Mouse (Mus musculus) T-helper 17 cell (primary cell): ENCODE results near the gene Prkn.

Experiments used
- in situ Hi-C, 2 experiments: fragments of 300-600 bp; cut with MboI, MseI; formaldehyde crosslinking; loops; 1 replicate in 1 of 2; 2 replicates in 1 of 2; pipeline ENCODE4 v1.15.1; 2025; ENCODE audit warnings: high pct_unique_total_duplicates in 2 of 2

The Prkn gene

DNA sequence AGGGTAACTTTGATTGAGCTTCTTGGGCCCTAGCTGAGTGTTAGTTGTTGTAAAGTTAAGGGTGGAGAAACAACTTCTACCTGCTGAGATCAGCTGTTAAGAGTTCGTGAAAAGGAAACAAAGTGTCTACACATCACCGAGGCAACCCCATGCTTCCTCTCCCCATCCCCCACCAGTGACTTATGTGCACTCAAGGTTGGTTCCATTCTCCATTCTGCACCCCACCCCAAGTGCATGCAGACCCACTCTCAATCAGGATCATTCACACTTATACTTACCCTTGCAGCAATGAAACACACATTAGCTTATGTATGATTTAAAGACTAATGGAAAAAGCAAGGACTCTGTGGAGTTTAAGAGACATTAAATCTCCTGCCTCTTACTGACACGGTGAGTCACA is 691.9 kb downstream of the Prkn start:
- in situ Hi-C loops = no loop called here

GRCm38 (mm10) chr17:11532748-11533147 is 692.6 kb downstream of the Prkn start:
- in situ Hi-C loops = no loop called here

GRCm38 (mm10) chr17:11533835-11534234 is 693.7 kb downstream of the Prkn start:
- in situ Hi-C loops = no loop called here

- in situ Hi-C loops = no loop called here
Observed at GRCm38 (mm10) chr17:11538826-11539225, 698.6 kb downstream of the Prkn start.

GRCm38 (mm10) chr17:11541928-11542623 is 701.9 kb downstream of the Prkn start:
- in situ Hi-C loops = no loop called here

DNA sequence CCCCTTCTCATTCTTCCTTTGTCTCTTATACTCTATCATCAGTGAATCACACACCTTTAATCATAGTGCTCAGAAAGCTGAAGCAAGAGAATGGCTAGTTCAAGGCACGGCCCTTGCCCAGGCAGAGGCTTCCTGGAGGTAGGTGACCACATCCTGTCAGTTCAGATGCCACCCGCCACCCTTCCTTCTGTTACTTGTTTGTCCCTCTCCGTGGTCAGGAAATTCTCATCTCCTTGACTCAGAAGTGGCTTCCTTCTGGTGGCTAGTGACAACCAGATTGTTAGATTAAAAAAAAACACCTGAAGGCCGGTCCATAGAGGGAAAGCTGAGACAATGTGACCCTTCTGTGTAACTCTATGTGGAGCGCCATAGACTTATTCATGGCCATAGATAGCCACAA is 710.4 kb downstream of the Prkn start:
- in situ Hi-C loops = loop anchor here in 1 of 2 experiments (10.0 kb wide), 1 partner anchor 904 kb away; no protein-coding TSS in a partner anchor

- in situ Hi-C loops = no loop called here
Observed at GRCm38 (mm10) chr17:11565681-11566080, 725.5 kb downstream of the Prkn start.

GRCm38 (mm10) chr17:11570392-11570791 is 730.2 kb downstream of the Prkn start:
- in situ Hi-C loops = no loop called here

DNA sequence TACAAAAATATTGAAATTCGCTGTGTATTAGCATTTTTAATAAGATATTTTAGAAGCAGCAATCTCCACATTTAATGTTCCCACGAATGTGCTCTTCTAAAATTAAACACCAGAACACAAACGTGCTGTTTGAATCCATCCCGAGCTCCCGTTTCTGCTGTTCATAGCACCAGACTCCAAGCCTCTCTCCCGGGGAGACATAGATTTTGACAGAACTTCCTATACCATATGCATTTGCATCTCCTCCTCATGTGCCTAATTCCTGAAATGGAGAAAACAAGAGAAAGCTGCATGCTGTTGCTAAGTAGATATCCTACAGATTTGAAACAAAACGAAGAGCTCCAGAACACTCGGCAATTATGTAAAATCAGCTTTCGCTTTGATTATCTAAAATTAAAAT is 733.5 kb downstream of the Prkn start:
- in situ Hi-C loops = no loop called here

- in situ Hi-C loops = no loop called here
Observed at GRCm38 (mm10) chr17:11585491-11585890, 745.3 kb downstream of the Prkn start.

GRCm38 (mm10) chr17:11607931-11608330 is 767.7 kb downstream of the Prkn start:
- in situ Hi-C loops = no loop called here

DNA sequence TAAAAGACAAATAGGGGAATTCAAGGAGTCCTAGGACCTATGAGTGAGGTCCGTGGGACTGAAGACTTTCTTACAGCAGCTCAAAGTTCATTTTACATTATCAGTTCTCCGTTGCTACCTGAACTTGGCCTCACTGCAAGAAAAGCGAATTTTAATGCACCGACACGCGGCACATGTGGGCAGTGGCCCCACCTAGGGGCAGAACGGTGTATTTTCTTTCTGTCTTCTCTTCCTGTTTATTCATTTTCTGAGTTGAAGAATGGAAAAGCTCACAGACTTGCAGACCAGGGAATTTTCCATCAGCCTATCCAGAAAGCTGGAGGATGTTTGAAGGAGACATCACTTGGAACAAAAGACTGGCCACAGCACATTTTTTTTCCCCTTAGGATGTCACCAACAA is 771.3 kb downstream of the Prkn start:
- in situ Hi-C loops = no loop called here

GRCm38 (mm10) chr17:11612801-11613531 is 772.8 kb downstream of the Prkn start:
- in situ Hi-C loops = no loop called here

GRCm38 (mm10) chr17:11617552-11617951 is 777.4 kb downstream of the Prkn start:
- in situ Hi-C loops = no loop called here

DNA sequence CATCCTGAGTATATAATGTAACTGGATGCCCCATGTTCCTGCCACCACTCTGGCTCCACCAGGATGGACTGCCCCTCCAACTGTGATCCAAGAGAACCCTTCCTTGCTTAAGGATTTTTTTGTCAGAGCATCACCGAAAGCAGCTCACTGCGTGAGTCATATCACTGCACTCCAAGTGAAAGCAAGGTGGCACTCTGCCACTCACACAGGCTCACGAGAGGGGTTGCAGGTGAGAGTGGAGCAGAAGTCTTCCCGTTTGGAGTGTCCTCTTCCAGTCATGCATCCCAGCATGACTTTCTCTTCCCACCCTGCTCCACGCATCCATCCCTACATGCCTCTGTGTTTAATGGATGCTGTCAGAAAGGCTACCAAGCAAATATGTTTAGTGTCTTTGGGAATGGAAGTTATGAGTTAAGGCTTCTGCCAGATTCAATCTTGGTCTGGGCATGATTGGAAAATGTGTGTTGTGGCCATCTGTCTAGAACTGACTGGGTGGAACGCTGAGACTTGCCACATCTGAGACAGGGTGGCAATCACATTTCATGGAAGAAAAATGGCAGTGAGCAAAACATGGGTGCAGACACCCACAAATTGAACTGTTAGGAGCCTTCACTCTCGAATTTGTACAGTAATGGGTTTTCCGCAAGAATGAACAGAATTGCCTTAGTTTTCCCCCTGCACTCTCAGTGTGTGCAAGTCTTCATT is 778.9 kb downstream of the Prkn start:
- in situ Hi-C loops = no loop called here

- in situ Hi-C loops = no loop called here
Observed at GRCm38 (mm10) chr17:11620770-11621169, 780.6 kb downstream of the Prkn start.

DNA sequence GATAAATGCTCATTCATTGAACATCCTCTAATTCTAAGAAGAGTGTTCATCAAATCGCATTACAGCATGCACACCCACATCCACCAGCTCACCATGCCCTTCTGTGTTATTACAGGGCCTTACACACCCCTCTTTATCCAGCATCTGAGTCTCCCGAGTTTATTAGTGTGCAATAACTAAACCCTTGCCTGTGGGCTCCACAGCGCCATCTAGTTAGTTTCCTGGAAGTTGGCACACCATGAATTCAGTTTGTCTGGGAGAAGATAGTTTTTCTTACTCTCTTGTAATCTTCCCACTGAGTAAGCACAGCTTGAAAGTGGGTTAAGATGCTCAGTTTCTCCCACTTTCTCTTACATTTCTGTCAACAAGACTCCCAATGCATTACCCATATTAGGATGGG is 781.3 kb downstream of the Prkn start:
- in situ Hi-C loops = no loop called here

DNA sequence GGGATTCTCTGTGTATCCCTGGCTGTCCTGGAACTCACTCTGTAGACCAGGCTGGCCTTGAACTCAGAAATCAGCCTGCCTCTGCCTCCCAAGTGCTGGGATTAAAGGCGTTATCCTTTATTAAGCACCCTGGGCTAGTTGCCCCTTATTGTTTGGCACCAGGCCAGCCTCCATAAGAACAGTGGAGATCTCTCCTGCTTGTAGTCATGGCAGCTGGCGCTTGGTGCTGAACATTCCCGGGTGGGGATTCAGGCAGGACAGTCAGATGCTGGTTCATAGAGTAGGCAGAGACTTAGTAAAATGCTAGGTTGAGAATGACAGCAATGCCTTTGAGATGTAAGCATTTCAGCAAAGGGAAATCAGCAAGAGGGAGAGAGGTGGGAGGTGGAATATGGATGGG is 786.1 kb downstream of the Prkn start:
- in situ Hi-C loops = no loop called here

GRCm38 (mm10) chr17:11635121-11635520 is 794.9 kb downstream of the Prkn start:
- in situ Hi-C loops = no loop called here

DNA sequence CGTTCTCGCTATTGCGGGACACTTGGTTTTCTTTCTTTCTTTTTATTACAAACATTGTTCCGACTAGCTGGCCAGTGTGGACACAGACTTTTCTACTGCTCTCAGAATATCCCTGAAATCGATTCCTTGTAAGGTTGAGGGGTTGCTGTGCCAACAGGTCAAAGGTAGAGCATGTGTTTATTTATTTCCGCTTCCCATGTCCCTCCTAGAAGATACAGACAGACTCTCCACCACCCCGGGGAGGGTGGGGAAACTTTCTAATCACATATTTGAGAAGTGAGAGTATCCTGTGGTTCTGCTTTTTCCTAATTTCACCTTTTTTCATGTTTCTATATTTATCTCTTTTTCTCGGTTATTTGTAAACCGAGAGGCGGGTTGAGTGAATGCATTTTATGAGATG is 797.5 kb downstream of the Prkn start:
- in situ Hi-C loops = no loop called here

DNA sequence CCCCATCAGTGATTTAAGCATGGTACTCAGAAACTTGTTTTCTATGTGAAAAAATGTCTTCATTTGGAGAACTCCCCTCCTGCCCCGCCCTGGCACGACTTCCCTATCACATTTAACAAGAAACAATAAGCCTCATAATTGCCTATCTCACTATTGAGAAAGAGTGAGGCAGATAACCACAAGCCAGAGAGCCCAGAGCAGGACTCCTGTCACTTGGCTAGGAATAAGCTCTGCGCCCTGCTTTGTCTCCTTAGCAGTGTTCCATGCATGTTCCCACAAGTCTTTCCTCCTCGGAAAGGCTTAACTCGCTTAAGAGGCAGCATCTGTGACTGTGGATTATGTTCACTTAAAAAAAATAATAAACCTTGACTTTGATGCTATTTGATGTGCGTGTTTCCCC is 798.3 kb downstream of the Prkn start:
- in situ Hi-C loops = no loop called here

DNA sequence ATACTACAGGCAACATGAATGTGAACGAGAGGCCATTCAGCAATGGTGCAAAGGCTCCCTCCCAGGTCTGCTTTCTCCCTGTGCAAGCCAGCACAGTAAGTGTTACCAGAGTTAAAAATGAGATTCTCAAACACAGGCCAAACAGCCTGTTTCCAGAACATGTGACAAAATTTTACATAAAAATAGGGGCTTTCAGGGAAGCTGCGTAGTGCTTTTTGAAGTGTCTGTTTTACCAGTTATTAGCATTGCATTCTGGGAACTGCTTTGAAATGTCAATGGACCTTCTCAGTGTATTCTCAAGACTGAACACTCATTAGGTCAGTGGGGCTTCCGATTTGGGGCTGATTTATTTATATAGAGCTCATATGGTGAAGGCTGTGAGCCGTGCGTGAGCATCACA is 799.6 kb downstream of the Prkn start:
- in situ Hi-C loops = no loop called here

DNA sequence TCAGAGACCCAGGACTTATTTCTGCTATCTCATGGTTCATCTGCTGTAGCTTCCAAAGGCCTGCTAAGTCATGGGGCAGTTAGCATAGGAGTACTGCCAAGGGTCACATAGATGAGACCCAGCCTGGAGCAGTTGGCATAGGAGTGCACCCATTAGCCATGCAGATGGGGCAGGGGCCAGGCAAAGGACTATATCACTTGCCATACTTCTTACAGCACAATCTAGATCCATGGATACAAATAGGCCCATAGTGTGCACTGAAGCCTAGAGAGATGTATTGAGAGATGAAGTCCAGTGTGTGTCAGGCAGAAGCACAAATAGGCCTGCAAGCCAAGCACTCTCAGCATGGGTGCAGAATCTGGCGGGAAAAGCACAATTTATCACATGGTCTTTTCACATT is 802.1 kb downstream of the Prkn start:
- in situ Hi-C loops = no loop called here
